Mouse (Mus musculus) midbrain, embryonic 13.5 days (tissue): Measurements from ENCODE around the gene Gm20441. TPM values are rescaled to one million over a fixed set of nuclear protein-coding genes. Genes with fewer than 3 reads are reported as not detected.
"Not testable (repeated sequence)": the region's sequence is repeated elsewhere in the genome, so short reads cannot be mapped to it uniquely, and the experiment has no call there.

Source experiments
- ATAC-seq: fragments of 200-750 bp; cut with Nextera tagmentation; 2 replicates; pipeline ENCODE4 v1.8.0; 2017; ENCODE audit warnings: mild to moderate bottlenecking, moderate TSS enrichment, moderate library complexity
- H3K27ac ChIP-seq: fragments of 300-500 bp; sonication (generic); 2 replicates; pipeline ENCODE4 v1.5.1; 2015; ENCODE audit warnings: inconsistent platforms, mild to moderate bottlenecking, moderate library complexity
- H3K27me3 ChIP-seq: fragments of 300-500 bp; sonication (generic); 2 replicates; pipeline ENCODE4 v1.6.1; 2015; ENCODE audit warnings: mild to moderate bottlenecking, inconsistent platforms
- H3K36me3 ChIP-seq: fragments of 300-500 bp; sonication (generic); 2 replicates; pipeline ENCODE4 v1.6.1; 2015; ENCODE audit warnings: mild to moderate bottlenecking, inconsistent platforms
- H3K4me1 ChIP-seq: fragments of 300-500 bp; sonication (generic); replicated peaks from 2 replicates; pipeline ENCODE4 v1.6.1; 2015; ENCODE audit warnings: inconsistent platforms
- H3K4me2 ChIP-seq: fragments of 300-500 bp; sonication (generic); replicated peaks from 2 replicates; pipeline ENCODE4 v1.6.1; 2015; ENCODE audit warnings: moderate library complexity, mild to moderate bottlenecking, inconsistent platforms
- H3K4me3 ChIP-seq: fragments of 300-500 bp; sonication (generic); replicated peaks from 2 replicates; pipeline ENCODE4 v1.5.1; 2015; ENCODE audit warnings: mild to moderate bottlenecking, inconsistent platforms
- H3K9ac ChIP-seq: fragments of 300-500 bp; sonication (generic); replicated peaks from 2 replicates; pipeline ENCODE4 v1.6.1; 2015; ENCODE audit warnings: mild to moderate bottlenecking, inconsistent platforms
- H3K9me3 ChIP-seq: fragments of 300-500 bp; sonication (generic); 2 replicates; pipeline ENCODE4 v1.6.1; 2016; ENCODE audit warnings: mild to moderate bottlenecking, inconsistent platforms
- WGBS: fragments of 180-500 bp; shearing (Covaris S2); methylation state at CpG from one replicate; pipeline ENCODE4 v1.1.7; 2015; 5-methylcytosine and 5-hydroxymethylcytosine counted together
- polyA plus RNA-seq: library from polyadenylated mRNA; unstranded; fragments of >200 nt; fragmentation: Nextera tagmentation; extraction: Ambion mirVana; gene quantifications from 2 replicates; pipeline ENCODE4 v1.2.1, GENCODE M21; 2015

Gene Gm20441
- polyA plus RNA-seq, 1 experiment from 2014 or later: not detected

DNA sequence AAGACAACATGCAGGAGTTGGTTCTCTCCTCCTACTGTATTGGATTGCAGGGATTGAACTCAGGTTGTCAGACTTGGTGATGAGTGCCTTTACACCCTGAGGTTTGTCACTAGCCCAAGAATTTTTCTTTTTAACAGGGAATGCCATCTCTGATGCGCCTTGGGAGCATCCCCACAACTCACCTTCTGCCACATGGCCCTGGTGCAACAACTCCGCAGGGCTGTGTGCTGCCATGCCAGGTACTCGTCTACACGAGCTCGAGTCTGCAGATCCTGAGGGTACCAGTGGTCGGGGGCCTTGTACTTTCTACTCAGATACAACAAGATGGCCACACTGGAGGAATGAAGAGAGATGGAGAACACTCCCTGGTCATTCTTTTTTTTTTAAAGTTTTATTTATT lies 4.2 kb downstream of the Gm20441 start:
- peaks cover 20% of the 10 kb centered on the region for H3K4me1 ChIP-seq
- H3K27ac ChIP-seq: no peak overlapping the region
- no peak overlapping the region for H3K4me3 ChIP-seq
- WGBS: 85% methylated on average over 6 of the region's 6 CpGs
- H3K4me2 ChIP-seq: no peak overlapping the region
- peaks cover 53% of the 10 kb centered on the region for H3K27me3 ChIP-seq
- ATAC-seq: no peak
- H3K9me3 ChIP-seq: no peaks in the 10 kb centered on the region
- H3K9ac ChIP-seq: no peak overlapping the region
- no peaks in the 10 kb centered on the region for H3K36me3 ChIP-seq

DNA sequence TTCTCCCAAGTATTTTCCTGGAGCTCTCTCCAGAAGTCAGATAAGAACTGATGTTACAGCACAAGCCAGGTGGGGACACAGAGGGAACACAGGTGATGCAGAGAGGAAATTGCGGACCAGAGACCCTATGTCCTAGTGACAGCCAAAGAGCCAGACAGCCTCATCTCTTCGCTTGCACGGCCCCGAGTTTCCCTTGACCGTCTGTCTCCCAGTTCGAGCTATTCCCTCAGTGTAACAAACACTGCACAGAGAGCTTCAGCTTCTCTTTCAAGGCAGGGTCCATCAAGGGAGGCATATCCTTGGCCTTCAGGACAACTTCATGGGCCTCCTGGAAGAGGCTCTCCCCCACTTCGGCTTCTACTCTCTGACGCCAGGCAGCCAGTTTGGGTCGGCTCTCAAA lies 6.2 kb downstream of the Gm20441 start:
- 90% methylated on average over 9 of the region's 9 CpGs for WGBS
- Histone ChIP-seq H3K4me3 (no peak overlapping the region), H3K36me3 (no peaks in the 10 kb centered on the region)

DNA sequence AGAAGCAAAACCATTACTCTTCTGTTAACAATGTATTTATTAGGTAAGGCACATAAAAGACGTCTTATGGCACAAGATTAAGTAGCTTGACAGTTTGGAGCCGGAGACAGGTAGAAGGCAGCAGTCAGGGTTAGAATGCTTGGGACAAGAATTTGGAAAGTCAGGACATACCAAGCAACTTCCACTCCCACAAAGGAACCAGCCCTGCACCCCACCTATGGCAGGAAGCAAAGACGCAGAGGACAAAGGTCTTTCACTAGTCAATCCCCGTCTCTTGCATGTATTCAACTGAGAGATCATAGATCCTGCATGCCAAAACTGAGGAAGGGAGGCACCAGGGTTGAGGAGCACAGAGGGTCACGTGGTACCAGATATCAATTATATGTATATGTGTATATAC lies 6.7 kb downstream of the Gm20441 start:
- peaks cover 28% of the 10 kb centered on the region for H3K27me3 ChIP-seq
- H3K4me3 ChIP-seq: no peak overlapping the region
- H3K9me3 ChIP-seq: no peaks in the 10 kb centered on the region
- no peak overlapping the region for H3K9ac ChIP-seq
- no peak for ATAC-seq
- 93% methylated on average over 5 of the region's 5 CpGs for WGBS
- no peak overlapping the region for H3K4me2 ChIP-seq
- no peak overlapping the region for H3K27ac ChIP-seq
- peaks cover 9% of the 10 kb centered on the region for H3K4me1 ChIP-seq
- H3K36me3 ChIP-seq: no peaks in the 10 kb centered on the region

More for the DNA sequence above, 6.2 kb downstream of the Gm20441 start:
- ATAC-seq: no peak
- Histone ChIP-seq H3K27me3 (peaks cover 33% of the 10 kb centered on the region), H3K4me1 (peaks cover 9% of the 10 kb centered on the region), H3K27ac (no peak overlapping the region), H3K4me2 (no peak overlapping the region), H3K9ac (no peak overlapping the region), H3K9me3 (no peaks in the 10 kb centered on the region)

DNA sequence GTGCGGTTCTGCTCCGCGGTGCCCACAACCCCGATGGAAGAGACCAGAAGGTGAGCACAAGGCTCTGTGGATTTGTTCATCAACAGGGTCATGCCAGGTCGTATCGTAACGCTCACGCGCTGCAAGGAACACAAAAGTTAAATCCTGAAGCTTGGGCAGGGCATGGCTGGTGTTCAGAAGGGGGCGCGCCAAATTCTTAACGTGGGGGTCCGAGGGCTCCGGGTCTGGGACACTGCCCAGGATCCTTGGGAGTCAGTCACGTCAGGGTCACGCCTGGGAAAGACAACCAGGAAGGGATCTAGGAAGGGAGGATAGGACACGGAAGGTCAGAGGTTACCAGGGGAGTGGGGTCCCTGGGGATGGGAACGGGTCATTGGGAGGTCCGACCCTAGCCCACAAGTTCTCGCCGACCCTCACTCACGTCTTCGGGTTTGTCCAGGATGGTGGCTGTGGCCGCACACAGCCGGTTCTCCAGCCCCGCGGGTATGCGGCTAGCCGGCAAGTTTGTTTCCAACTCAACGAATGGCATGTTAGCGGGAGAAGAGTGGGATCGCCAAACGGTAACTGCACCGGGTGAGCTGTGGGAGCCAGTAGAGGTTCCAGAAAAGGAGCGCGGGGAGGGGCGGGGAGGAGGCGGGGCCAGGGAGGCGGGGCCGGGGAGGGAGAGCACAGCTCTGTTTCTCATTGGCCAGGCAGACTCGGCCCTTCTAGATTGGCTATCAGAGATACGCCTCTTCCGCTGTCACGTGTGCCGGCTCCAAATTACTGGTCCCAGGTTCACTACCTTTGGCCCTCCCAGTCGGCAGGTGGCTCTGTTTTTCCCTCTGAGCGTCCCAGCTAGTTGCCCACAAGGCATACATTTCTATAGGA lies 7.7 kb downstream of the Gm20441 start, which contains the start of gene Ddt:
TSS of gene Ddt (minus strand) at position 620 of the 870 bp plus-strand sequence.
- Histone ChIP-seq H3K4me2 (peak within 1 kb of the TSS; percentile 92), H3K9me3 (no peaks in the 10 kb centered on the region), H3K36me3 (no peaks in the 10 kb centered on the region), H3K9ac (peak within 1 kb of the TSS; percentile 77), H3K4me1 (peaks cover 9% of the 10 kb centered on the region), H3K4me3 (peak within 1 kb of the TSS; percentile 68), H3K27ac (no peak within 1 kb of the TSS), H3K27me3 (peaks cover 19% of the 10 kb centered on the region)
- peak; percentile 96 for ATAC-seq
- under 1% methylated on average over 47 of the region's 47 CpGs for WGBS

DNA sequence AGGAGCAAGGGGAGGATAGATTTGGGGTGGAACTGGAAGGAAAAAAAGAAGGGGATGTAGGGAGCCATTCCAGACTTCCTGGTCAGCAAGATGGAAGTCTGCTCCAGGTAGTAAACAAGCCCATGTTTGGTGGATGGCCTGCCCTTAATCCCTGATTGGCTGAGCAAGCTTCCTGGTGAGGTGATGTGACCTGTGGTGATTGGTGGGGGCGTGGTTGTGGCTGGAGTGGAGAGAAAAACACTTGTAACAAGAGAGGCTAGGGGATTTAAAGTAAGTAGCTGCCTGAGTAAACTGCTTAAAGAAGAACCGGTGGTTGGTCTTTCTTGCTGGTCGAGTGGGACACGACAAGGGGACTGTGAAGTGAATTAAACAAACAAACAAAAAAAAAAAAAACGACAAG lies 13.0 kb downstream of the Gm20441 start:
- H3K9me3 ChIP-seq, H3K9ac ChIP-seq, H3K36me3 ChIP-seq, H3K27ac ChIP-seq, H3K4me2 ChIP-seq, H3K27me3 ChIP-seq, ATAC-seq, H3K4me3 ChIP-seq: not testable (repeated sequence)
- peaks cover 18% of the 10 kb centered on the region for H3K4me1 ChIP-seq
- 30% methylated on average over 5 of the region's 5 CpGs for WGBS

DNA sequence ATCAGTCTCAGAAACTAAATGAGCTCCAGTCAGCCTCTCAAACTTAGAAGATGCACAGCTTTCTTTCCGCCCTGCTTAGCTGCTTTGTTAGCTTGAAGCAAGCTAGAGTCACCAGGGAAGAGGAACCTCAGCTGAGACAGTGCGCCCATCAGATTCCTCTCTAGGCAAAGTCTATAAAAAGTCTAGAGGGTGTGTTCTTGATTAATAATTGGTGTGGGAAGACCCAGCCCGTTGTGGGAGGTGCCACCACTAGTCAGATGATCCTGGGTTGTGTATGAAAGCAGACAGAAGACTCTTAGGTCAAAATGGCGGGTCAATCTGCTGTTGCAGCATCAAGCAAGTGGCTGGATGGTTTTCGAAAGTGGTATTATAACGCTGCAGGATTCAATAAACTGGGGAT lies 13.9 kb downstream of the Gm20441 start:
- H3K9me3 ChIP-seq: no peaks in the 10 kb centered on the region
- no peaks in the 10 kb centered on the region for H3K36me3 ChIP-seq
- H3K4me3 ChIP-seq: no peak overlapping the region
- H3K4me1 ChIP-seq: peaks cover 15% of the 10 kb centered on the region
- H3K9ac ChIP-seq: no peak overlapping the region
- 85% methylated on average over 6 of the region's 6 CpGs for WGBS
- H3K27ac ChIP-seq: no peak overlapping the region
- no peak overlapping the region for H3K4me2 ChIP-seq
- H3K27me3 ChIP-seq: no peaks in the 10 kb centered on the region
- no peak for ATAC-seq

DNA sequence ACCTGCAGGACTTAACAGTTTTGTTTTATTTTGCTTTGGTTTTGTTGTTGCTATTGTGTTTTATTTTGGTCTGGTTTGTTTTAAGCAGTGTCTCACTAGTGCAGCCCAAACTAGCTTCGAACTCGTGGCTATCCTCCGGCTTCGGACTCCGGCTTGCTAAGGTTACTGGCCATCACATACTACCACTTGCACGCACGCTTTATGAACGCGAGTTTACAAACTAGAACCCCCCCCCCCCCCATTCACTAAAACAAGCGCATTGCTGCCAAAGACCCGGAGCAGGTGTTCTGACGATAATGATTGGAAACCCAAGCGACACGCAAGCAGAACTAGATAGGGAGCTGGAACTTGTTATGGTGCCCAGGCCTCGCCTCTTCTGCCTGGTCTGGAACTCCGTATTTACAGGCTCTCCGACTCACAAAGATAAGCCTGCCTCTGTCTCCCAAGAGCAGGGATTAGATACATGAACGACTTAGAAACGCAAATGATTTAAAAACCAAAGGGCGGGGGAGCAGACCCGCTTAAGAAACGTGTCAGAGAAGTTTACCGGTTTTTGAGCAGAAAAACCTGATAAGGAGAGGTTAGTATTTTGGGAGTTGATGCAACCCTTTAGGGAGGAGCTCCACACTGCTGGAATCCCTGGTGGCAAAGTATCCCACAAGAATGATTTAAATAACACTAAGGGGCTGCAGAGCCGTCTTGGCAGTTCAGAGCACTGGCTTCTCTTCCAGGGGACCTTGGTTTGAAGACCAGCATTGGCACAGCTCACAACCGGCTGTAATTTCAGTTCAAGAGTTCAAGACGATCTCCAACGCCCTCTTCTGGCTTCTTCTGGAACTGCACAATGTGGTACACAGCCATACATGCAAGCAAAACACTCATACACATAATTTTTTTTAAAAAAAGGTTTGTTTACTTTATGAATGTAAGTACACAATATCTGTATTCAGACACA lies 16.0 kb downstream of the Gm20441 start:
- peaks cover 18% of the 10 kb centered on the region for H3K4me1 ChIP-seq
- peak overlapping the region; percentile 86 for H3K4me2 ChIP-seq
- peak; percentile 65 for ATAC-seq
- H3K9ac ChIP-seq: peak overlapping the region; percentile 55
- H3K27me3 ChIP-seq: no peaks in the 10 kb centered on the region
- no peaks in the 10 kb centered on the region for H3K9me3 ChIP-seq
- peaks cover 8% of the 10 kb centered on the region for H3K36me3 ChIP-seq
- under 1% methylated on average over 27 of the region's 27 CpGs for WGBS
- H3K27ac ChIP-seq: peak overlapping the region; percentile 77
- H3K4me3 ChIP-seq: peak overlapping the region; percentile 77

DNA sequence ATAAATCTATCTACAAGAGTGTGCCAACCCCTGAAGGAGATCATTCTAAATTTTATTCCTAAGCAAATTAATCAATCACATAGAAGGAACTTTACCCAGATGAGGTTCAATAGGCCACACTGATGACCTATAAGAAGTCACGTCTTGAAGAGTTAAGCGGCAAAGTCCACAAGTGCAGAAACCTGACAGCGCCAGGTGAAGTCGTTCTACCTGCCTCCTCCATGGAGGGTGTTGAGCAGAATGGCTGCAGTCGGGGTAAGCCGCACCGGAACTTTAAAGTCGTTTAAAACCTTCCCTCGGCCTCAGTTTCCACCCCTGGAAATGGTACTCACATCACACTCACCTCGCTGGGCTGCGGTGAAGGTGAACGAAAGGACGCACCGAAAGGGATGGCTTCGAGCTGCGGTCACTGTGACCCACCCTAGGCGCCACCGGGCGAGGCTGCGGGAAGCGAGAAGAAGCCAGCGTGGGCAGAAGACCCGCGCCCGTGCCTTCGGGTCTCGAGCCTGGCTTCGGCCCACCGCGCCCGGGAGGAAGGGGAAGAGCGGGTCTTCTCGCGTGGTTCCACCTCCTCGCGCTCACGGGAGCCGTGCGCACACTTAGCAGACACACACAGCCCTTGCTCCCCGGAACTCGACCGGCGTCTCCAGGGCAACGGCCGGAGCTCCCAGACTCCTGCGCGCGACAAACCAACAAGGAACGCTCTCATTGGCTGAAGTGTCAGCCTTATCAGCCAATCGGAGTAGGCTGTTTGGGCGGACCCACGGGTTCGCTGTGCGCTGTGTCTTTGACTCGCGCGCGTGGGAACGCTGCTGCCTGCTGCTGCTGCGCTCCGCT lies 16.9 kb downstream of the Gm20441 start, which contains the start of gene Cabin1:
TSS of gene Cabin1 (minus strand) at position 660 of the 837 bp plus-strand sequence.
- H3K36me3 ChIP-seq: peaks cover 8% of the 10 kb centered on the region
- H3K4me1 ChIP-seq: peaks cover 18% of the 10 kb centered on the region
- H3K27me3 ChIP-seq: no peaks in the 10 kb centered on the region
- ATAC-seq: peak; percentile 99
- peak within 1 kb of the TSS; percentile 86 for H3K4me2 ChIP-seq
- H3K27ac ChIP-seq: peak within 1 kb of the TSS; percentile 77
- H3K9ac ChIP-seq: peak within 1 kb of the TSS; percentile 87
- H3K9me3 ChIP-seq: no peaks in the 10 kb centered on the region
- peak within 1 kb of the TSS; percentile 77 for H3K4me3 ChIP-seq
- under 1% methylated on average over 60 of the region's 61 CpGs for WGBS

DNA sequence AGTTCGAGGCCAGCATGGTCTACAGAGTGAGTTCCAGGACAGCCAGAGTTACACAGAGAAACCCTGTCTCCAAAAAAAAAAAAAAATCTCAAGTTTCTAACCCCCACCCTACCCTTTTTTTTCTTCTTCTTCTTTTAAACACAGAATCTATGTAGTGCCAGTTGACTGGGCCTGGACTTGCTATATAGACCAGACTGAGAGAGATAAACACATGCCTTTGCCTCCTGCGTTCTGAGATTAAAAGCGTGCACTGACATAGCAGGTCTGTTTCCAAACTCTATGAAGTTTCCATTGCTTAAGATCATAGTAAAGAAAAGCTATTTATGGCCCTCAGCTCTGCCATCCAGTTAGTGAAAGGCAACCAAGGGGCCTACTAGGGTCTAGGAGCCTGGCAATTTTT lies 18.3 kb downstream of the Gm20441 start:
- no peaks in the 10 kb centered on the region for H3K27me3 ChIP-seq
- H3K36me3 ChIP-seq: peaks cover 14% of the 10 kb centered on the region
- no peak overlapping the region; the same call in 1 of the 2 replicates for H3K4me3 ChIP-seq
- ATAC-seq: no peak
- no peak overlapping the region for H3K27ac ChIP-seq
- H3K4me2 ChIP-seq: peak overlapping the region; percentile 36
- H3K9me3 ChIP-seq: no peaks in the 10 kb centered on the region
- no peak overlapping the region for H3K9ac ChIP-seq
- peaks cover 18% of the 10 kb centered on the region for H3K4me1 ChIP-seq
- 93% methylated on average over 3 of the region's 3 CpGs for WGBS

DNA sequence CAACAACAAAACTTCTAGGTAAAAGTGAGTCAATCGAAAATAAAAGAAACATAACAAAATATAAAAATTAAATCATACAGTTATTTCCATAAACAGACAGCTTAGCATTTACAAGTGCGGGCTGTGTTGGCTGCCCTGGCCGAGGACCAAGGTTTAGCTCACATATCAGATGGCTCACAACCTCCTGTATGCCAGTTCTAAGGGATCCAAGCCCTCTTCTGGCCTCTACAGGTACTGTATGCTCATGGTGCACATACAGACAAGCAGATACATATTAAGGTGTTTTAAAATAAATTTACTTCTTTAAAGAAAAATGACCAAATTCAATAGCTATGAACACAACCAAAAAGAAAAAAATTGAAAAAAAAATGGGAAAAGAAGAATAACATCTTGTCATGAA lies 20.4 kb downstream of the Gm20441 start:
- over 99% methylated on average over 3 of the region's 3 CpGs for WGBS
- no peak overlapping the region for H3K9ac ChIP-seq
- no peak overlapping the region for H3K4me2 ChIP-seq
- H3K27ac ChIP-seq: no peak overlapping the region
- no peaks in the 10 kb centered on the region for H3K27me3 ChIP-seq
- peaks cover 14% of the 10 kb centered on the region for H3K36me3 ChIP-seq
- no peaks in the 10 kb centered on the region for H3K9me3 ChIP-seq
- H3K4me3 ChIP-seq: no peak overlapping the region
- ATAC-seq: no peak
- peaks cover 18% of the 10 kb centered on the region for H3K4me1 ChIP-seq

DNA sequence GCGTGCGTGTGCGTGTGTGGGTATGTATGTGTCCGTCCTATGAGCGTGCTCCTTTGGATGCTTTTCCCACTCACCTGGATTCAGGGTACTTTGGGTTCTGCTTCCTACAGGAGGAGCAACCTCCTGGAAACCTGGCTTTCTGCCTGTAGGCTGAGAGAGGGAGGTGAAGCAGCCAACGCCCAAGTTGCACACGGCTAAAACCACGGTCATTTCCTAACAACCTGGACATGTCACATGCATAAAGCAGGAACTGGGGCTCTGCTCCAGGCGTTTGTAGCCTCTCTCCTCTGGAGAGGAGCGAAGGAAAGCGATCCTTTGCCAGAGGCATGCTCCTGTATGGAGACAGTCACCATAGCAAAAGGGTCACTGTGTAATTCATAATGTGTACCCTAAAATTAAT lies 24.0 kb downstream of the Gm20441 start:
- Histone ChIP-seq H3K9ac (no peak overlapping the region), H3K4me1 (0 out of 2 replicates have a peak, but pooled peaks cover 1% of the 10 kb centered on the region), H3K36me3 (peaks cover 48% of the 10 kb centered on the region), H3K27ac (no peak overlapping the region), H3K27me3 (no peaks in the 10 kb centered on the region), H3K4me3 (no peak overlapping the region), H3K4me2 (no peak overlapping the region), H3K9me3 (no peaks in the 10 kb centered on the region)
- no peak for ATAC-seq
- WGBS: 96% methylated on average over 11 of the region's 11 CpGs
